Mouse (Mus musculus): ENCODE results near the gene Olfr653.

DNA sequence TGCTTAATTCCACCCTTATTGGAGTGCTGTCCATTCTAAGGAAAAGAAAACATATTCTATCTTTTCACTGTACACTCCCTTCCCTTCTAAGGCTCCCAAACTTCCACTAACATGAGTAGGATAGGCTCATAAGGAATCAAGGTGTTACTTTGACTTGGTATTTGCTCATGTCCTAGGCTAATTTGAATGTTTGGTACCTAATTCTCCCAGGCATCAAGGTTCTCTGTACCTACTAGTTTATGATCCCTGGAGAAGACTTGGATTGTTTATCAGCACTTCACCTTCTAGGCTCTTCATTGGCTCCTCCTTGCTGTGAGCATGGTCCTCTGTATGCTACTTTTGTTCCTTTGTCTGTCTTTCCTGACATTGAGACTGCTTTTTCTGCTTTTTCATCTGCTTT, 16.5 kb upstream of the Olfr653 start, which contains the start of gene Olfr652:
- TF ChIP-seq CTCF (conservative IDR thresholded peaks at IDR 0.05; ENCODE audit: insufficient read depth, insufficient read length, low read depth, low read length) (no peak), POLR2A (IDR thresholded peaks at IDR 0.05; ENCODE audit: low read depth, low read length) (no peak)
